Mouse (Mus musculus): ENCODE results near the gene Msantd2.

GRCm38 (mm10) chr9:37460043-37460960 lies 28.8 kb upstream of the Msantd2 start:
- TF ChIP-seq CTCF (IDR thresholded peaks at IDR 0.05; ENCODE audit: insufficient read depth, low read length) (no peak), POLR2A (IDR thresholded peaks at IDR 0.05; ENCODE audit: borderline replicate concordance, extremely low read depth, low read depth, low read length) (no peak)
